Mouse (Mus musculus): ENCODE measurements around the gene Trappc10. TPM values are rescaled to one million over a fixed set of nuclear protein-coding genes. Genes with fewer than 3 reads are reported as not detected.
A peak's percentile ranks its signal among the peaks of the same experiment; 100 is the strongest.

Trappc10 gene
- total RNA-seq, 2 experiments from 2014 or later: 44.3 to 53.2 TPM

DNA sequence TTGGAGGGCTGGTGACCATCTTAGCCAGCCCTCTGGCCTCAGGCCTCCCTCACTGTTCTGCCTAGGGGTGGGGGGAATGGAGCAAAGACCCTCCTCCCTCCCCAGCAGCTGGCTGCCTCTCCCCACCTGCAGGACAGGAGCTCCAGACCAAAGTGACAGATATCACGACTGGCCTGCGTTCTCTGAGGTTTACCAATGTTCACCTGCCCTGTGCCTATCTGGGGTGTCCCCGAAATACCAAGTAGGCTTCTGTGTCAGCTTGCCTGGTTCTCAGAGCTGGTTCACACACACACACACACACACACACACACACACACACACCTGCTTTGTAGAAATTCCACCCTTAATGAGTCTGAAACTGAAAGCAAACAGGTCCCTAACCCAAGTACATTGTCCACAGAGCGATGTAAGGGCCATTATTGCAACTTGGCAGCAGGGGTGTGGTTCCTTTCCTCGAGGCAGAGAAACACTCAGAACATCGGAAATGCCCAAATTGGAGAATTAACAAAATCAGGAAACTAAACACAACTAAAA lies 13.8 kb upstream of the Trappc10 start:
- DNase-seq: no peak

DNA sequence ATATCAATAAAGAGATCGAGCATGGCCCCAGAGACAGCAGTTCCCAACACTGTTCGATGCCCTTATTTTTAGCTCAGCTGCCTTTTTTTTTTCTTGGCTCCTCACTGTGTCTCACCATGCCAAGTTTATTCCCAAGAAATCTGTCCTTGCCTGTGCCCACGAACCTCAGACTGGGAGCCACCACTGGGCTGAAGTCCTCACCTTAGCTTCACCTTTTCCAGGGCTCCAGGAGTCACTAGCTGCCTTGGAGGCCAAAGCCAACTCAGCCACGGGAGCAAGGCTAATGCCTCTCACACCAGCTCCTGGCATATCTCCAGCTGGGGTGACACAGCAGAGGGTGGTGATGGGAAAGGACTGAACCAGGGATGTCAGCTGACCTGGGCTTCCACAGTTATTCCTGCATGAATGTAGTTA lies 11.2 kb upstream of the Trappc10 start:
- peak; percentile 87 for DNase-seq

DNA sequence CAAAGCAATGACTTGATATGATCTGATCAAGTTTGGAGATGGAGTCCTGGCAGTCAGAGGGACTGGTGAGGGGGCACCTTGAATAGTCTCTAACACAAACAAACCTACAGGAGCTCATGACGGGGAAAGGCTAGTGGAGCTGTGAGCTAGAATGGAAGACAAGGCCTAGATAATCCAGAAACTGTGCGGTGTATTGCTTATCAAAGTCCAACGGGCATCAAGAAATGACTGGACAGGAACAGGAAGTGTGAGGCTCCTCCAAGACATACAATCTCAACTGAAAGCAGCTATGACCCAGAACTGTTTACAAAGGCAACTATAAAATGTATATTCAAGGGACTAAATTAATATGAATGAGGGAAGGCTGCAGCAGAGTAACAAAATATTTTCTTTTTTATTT lies 2.8 kb upstream of the Trappc10 start:
- no peak for DNase-seq

GRCm38 (mm10) chr10:78246725-78247124 lies 2.3 kb upstream of the Trappc10 start:
- no peak for DNase-seq

DNA sequence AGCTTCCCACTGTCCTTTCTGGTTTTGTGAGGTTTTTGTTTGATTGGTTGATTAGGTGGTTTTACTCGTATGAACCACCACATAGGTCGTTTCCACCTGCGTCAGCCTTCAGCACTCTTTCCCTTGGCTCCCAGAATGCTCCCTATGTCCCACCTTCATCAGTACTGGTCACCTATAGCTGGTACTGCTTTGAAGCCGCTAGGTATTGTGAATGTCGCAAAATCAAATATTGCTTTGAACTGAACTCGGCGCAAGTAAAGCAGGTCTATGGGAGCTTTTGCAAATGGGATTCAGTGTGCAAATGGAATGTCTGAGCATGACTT lies 745 bp upstream of the Trappc10 start:
- DNase-seq: no peak

DNA sequence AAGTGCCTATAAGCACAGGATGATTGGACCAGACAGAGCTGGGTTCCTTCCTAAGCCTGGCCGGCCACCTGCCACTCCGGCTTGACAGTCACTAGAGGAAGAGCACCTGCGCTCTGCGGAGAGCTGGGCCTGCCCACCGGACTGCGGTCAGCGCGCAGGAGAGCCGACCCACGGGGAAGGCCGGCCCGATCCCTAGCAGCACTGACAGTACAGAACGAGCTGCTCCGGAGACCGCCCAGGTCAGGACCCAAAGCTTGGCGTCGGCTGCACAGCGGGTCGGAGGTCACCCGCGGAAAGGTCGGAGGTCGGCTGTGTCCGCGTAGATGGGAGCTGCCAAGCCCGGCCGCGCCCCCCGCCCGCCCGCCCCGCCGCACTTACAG lies 393 bp downstream of the Trappc10 start:
- DNase-seq: peak; percentile 60

DNA sequence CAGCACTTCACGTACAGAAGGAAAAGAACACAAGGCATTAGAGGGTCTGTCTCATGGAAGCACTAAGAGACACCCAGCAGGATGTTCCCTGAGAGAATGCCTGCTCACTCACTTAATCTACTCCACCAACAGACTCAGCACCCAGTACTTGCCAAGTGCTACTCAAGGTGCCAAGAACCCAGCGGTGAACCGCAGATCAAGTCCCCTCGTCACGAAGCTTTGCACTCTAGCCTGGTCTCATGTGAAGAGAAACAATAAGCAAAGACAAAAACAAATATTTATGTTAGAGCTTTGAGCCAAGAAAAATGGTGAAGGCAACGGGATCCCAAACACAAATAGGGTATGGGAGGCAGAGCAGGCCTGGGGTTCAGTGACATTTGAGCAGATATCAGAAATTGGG lies 5.5 kb downstream of the Trappc10 start:
- DNase-seq: no peak

DNA sequence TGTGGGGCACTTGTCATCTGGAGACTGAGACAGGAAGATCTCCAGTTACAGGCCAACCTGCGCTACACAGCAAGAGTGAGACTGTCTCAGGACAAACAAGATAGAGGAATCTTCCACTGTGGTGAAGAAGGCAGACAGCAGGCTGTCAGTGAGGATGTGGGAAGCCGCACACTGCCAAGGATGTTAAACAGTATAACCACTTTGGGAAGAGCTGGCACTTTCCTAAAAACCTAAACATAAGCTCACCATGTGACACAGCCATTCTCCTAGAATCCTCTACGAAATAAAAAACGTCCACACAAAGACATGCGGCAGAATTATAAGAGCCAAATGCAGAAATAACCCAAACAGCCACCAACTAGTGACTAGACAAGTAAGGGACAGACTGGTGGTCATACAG lies 6.1 kb downstream of the Trappc10 start:
- no peak for DNase-seq

DNA sequence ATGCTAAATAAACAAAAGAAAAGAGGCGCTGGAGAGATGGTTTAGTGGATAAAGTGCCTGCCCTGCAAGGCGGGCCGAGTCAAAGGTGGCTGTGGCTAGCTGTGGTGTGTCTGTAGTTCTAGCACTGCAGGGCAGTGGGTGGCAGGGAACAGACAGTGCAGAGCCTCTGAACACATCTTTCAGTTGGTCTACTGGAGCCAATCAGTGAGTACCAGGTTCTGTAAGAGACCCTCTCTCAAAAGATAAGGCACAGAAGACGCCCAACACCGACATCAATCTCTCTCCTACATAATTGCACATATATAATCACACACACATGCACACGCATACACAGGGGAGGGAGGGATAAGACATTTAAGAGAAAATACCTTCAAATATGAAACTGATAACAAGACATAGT lies 6.6 kb downstream of the Trappc10 start:
- DNase-seq: no peak

- no peak for DNase-seq
These were observed 7.4 kb downstream of the Trappc10 start for GRCm38 (mm10) chr10:78236885-78237629.

GRCm38 (mm10) chr10:78233756-78234155 lies 10.7 kb downstream of the Trappc10 start:
- peak; percentile 40 for DNase-seq

DNA sequence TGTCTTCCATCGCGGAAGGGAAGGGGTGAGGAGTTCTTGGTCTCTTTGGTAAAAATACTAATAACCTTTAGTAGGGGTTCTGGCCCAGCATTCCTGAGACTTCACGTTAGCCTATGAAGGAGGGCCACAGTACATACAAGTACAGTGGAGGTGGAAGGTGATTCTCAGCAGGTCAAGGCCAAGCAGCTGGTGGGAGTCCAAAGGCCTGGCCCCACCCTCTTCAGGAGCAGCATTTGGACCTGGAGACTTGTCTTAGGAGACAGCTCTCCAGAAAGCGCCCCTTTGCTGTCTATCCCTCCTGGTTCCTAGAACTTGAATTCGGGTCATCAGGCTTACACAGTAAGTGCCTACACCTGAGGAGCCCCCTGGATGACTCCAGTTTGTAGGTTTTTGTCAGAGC lies 11.3 kb downstream of the Trappc10 start:
- DNase-seq: no peak

DNA sequence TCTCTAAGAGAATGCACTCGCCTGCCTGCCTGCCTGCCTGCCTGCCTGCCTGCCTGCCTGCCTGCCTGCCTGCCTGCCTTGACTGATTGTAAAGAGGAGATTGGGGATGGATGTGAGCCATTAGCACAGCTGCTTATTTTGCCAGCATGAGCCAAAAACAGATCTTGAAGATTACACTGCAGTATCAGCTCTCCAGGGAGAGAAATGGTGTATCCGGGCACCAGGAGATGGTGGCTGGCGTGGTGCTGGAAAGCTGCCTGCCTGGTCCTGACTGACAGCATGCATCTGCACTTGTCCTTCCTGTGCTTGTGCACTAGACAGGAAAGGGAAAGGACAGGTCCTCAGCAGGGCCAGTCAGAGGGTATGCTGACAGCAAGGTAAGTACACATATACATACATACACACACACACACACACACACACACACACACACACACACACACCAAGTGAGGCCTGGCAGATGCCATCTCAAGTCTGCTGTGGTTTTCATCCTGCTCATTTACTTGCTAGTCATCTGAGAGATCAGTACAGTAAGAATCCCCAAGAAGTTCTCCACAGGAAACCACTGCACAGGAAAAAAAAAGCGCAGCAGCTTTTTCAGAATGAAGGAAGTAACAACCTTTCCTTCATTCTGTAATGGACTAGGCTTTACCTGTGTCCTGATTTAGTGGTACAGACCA lies 12.0 kb downstream of the Trappc10 start:
- no peak for DNase-seq

DNA sequence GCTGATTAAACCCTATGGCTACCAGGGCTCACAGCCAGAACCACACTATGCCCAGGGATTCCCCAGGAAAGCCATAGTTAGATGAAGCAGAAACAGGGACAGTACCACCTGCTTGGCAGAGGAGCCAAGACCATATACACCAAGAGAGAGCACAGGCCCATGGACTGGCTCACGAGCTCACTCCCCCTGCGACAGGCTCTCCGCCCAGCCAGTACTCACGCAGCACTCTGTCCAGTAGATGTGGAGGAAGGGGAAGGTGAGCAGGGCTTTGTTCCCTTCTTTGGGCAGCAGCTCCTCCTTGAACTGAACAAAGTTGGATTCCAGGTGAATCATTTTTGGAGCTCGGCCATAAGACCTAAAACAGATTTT lies 15.9 kb downstream of the Trappc10 start:
- no peak for DNase-seq

- peak; percentile 52 for DNase-seq
These were observed 16.4 kb downstream of the Trappc10 start for GRCm38 (mm10) chr10:78227875-78228559.

GRCm38 (mm10) chr10:78224136-78224535 lies 20.3 kb downstream of the Trappc10 start:
- DNase-seq: no peak

DNA sequence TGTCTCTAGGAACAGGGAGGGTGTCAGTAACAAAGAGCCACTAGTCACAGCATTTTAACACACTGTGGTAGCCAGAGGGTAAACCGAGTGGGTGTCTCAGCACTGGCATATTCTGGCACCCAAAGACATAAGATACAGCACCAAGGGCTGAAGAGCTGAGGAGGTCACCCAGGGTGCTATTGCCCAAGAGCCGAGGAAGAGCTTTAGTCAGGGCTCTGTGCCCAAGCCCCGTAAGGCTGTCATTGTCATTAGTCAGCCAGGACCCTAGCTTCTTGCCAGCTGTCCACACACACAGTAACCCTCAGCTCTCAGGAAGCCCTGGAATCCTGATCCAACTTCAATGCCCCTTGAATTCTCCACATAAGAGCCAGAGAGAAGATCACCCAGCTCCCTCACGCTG lies 21.5 kb downstream of the Trappc10 start:
- peak; percentile 59 for DNase-seq

GRCm38 (mm10) chr10:78221315-78221714 lies 23.1 kb downstream of the Trappc10 start:
- no peak for DNase-seq

GRCm38 (mm10) chr10:78219528-78219927 lies 24.9 kb downstream of the Trappc10 start:
- no peak for DNase-seq

DNA sequence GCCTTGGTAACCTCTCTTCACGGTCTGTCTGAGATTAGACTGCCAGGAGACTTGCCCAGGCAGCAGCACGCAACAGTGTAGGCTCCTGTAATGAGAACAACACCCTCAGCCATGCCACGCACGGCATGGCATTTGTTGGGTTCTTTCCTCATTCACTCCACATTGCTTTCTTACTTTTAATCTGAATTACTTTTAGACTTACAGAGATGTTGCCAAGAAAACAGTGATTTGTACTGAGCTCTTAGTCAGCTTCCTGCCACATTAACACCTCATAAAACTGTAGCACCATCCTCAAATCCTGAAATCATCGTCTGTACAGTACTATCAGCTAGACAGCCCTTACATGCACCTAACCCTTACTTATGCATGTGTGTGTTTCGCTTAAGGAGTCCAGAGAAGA lies 25.9 kb downstream of the Trappc10 start:
- no peak for DNase-seq

- DNase-seq: no peak
These were observed 27.9 kb downstream of the Trappc10 start for GRCm38 (mm10) chr10:78216376-78217083.

GRCm38 (mm10) chr10:78214371-78214770 lies 30.1 kb downstream of the Trappc10 start:
- no peak for DNase-seq

GRCm38 (mm10) chr10:78211311-78211710 lies 33.1 kb downstream of the Trappc10 start:
- DNase-seq: peak; percentile 17
